Mouse (Mus musculus): ENCODE measurements around the gene Bbs10. TPM values are rescaled to one million over a fixed set of nuclear protein-coding genes. Genes with fewer than 3 reads are reported as not detected.

The Bbs10 gene
- polyA plus RNA-seq, 2 experiments: 0.98 to 1.4 TPM

- Histone ChIP-seq H3K27me3 (ENCODE audit: control insufficient read depth, insufficient read depth, low read length) (no peaks in the 10 kb centered on the region), H3K27ac (no peak overlapping the region), H3K4me1 (replicated peaks; ENCODE audit: control insufficient read depth in 2 of 2, insufficient read depth in 2 of 2, low read length in 1 of 2) (peaks cover 0 to 4% of the 10 kb centered on the region in 2 experiments; a peak in 2 of 4 replicates), H3K9ac (replicated peaks) (no peak overlapping the region), H3K4me2 (ENCODE audit: low read depth) (no peak overlapping the region), H3K9me3 (ENCODE audit: control insufficient read depth, low read length) (no peaks in the 10 kb centered on the region), H3K36me3 (replicated peaks; ENCODE audit: control insufficient read depth, insufficient read depth, low read depth) (peaks cover 4% of the 10 kb centered on the region), H3K4me3 (ENCODE audit: insufficient read depth in 1 of 2, low read depth in 2 of 2, low read length in 2 of 2) (no peak overlapping the region)
- no peak for TF ChIP-seq EP300 (IDR thresholded peaks at IDR 0.05; ENCODE audit: low read depth)
- no peak for TF ChIP-seq CTCF (IDR thresholded peaks at IDR 0.05; ENCODE audit: low read depth)
- no peak for DNase-seq (ENCODE audit: low read depth in 3 of 3, low spot score in 3 of 3)
- 78% methylated on average over 3 of the region's 3 CpGs for WGBS (ENCODE audit: insufficient replicate concordance)
- ATAC-seq (ENCODE audit: insufficient read depth): no peak
Observed at GRCm38 (mm10) chr10:111257358-111257757, 41.1 kb upstream of the Bbs10 start.

- Histone ChIP-seq H3K36me3 (replicated peaks; ENCODE audit: control insufficient read depth, insufficient read depth, low read depth) (peaks cover 4% of the 10 kb centered on the region), H3K27me3 (ENCODE audit: control insufficient read depth, insufficient read depth, low read length) (no peaks in the 10 kb centered on the region), H3K4me1 (replicated peaks; ENCODE audit: control insufficient read depth in 2 of 2, insufficient read depth in 2 of 2, low read length in 1 of 2) (peaks cover 0 to 4% of the 10 kb centered on the region in 2 experiments; a peak in 2 of 4 replicates), H3K27ac (no peak overlapping the region), H3K9me3 (ENCODE audit: control insufficient read depth, low read length) (no peaks in the 10 kb centered on the region), H3K4me2 (ENCODE audit: low read depth) (no peak overlapping the region), H3K4me3 (ENCODE audit: insufficient read depth in 1 of 2, low read depth in 2 of 2, low read length in 2 of 2) (no peak overlapping the region), H3K9ac (replicated peaks) (no peak overlapping the region)
- 66% methylated on average over 3 of the region's 3 CpGs for WGBS (ENCODE audit: insufficient replicate concordance)
- ATAC-seq (ENCODE audit: insufficient read depth): no peak
- DNase-seq (ENCODE audit: low read depth in 3 of 3, low spot score in 3 of 3): no peak
- TF ChIP-seq EP300 (IDR thresholded peaks at IDR 0.05; ENCODE audit: low read depth): no peak
- no peak for TF ChIP-seq CTCF (IDR thresholded peaks at IDR 0.05; ENCODE audit: low read depth)
Observed at GRCm38 (mm10) chr10:111258256-111258655, 40.2 kb upstream of the Bbs10 start.

- H3K4me2 ChIP-seq (ENCODE audit: low read depth): no peak overlapping the region
- H3K4me3 ChIP-seq (ENCODE audit: insufficient read depth in 1 of 2, low read depth in 2 of 2, low read length in 2 of 2): no peak overlapping the region
- H3K4me1 ChIP-seq (replicated peaks; ENCODE audit: control insufficient read depth in 2 of 2, insufficient read depth in 2 of 2, low read length in 1 of 2): no peaks in the 10 kb centered on the region
- ATAC-seq (ENCODE audit: insufficient read depth) (no peak), DNase-seq (ENCODE audit: low read depth in 3 of 3, low spot score in 3 of 3) (no peak)
- no peak overlapping the region for H3K9ac ChIP-seq (replicated peaks)
- peaks cover 28% of the 10 kb centered on the region for H3K36me3 ChIP-seq (replicated peaks; ENCODE audit: control insufficient read depth, insufficient read depth, low read depth)
- no peaks in the 10 kb centered on the region for H3K9me3 ChIP-seq (ENCODE audit: control insufficient read depth, low read length)
- no peak overlapping the region for H3K27ac ChIP-seq
- no peak for TF ChIP-seq CTCF (IDR thresholded peaks at IDR 0.05; ENCODE audit: low read depth)
- no peak for TF ChIP-seq EP300 (IDR thresholded peaks at IDR 0.05; ENCODE audit: low read depth)
- no peaks in the 10 kb centered on the region for H3K27me3 ChIP-seq (ENCODE audit: control insufficient read depth, insufficient read depth, low read length)
- WGBS (ENCODE audit: insufficient replicate concordance): 86% methylated on average over 15 of the region's 15 CpGs
Observed at GRCm38 (mm10) chr10:111271687-111272086, 26.8 kb upstream of the Bbs10 start.

- WGBS (ENCODE audit: insufficient replicate concordance): 70% methylated on average over 11 of the region's 11 CpGs
- Histone ChIP-seq H3K4me2 (ENCODE audit: low read depth) (no peak overlapping the region), H3K9me3 (ENCODE audit: control insufficient read depth, low read length) (no peaks in the 10 kb centered on the region), H3K4me3 (ENCODE audit: insufficient read depth in 1 of 2, low read depth in 2 of 2, low read length in 2 of 2) (no peak overlapping the region), H3K4me1 (replicated peaks; ENCODE audit: control insufficient read depth in 2 of 2, insufficient read depth in 2 of 2, low read length in 1 of 2) (no peaks in the 10 kb centered on the region), H3K9ac (replicated peaks) (no peak overlapping the region), H3K27me3 (ENCODE audit: control insufficient read depth, insufficient read depth, low read length) (no peaks in the 10 kb centered on the region), H3K27ac (no peak overlapping the region), H3K36me3 (replicated peaks; ENCODE audit: control insufficient read depth, insufficient read depth, low read depth) (peaks cover 33% of the 10 kb centered on the region)
- no peak for ATAC-seq (ENCODE audit: insufficient read depth)
- no peak for TF ChIP-seq EP300 (IDR thresholded peaks at IDR 0.05; ENCODE audit: low read depth)
- no peak for TF ChIP-seq CTCF (IDR thresholded peaks at IDR 0.05; ENCODE audit: low read depth)
- no peak for DNase-seq (ENCODE audit: low read depth in 3 of 3, low spot score in 3 of 3)
Observed at GRCm38 (mm10) chr10:111272905-111273304, 25.6 kb upstream of the Bbs10 start.

- Histone ChIP-seq H3K4me2 (ENCODE audit: low read depth) (no peak overlapping the region), H3K4me3 (ENCODE audit: insufficient read depth in 1 of 2, low read depth in 2 of 2, low read length in 2 of 2) (no peak overlapping the region), H3K27me3 (ENCODE audit: control insufficient read depth, insufficient read depth, low read length) (no peaks in the 10 kb centered on the region), H3K9me3 (ENCODE audit: control insufficient read depth, low read length) (no peaks in the 10 kb centered on the region), H3K36me3 (replicated peaks; ENCODE audit: control insufficient read depth, insufficient read depth, low read depth) (peaks cover 33% of the 10 kb centered on the region), H3K4me1 (replicated peaks; ENCODE audit: control insufficient read depth in 2 of 2, insufficient read depth in 2 of 2, low read length in 1 of 2) (no peaks in the 10 kb centered on the region), H3K9ac (replicated peaks) (no peak overlapping the region), H3K27ac (no peak overlapping the region)
- TF ChIP-seq CTCF (IDR thresholded peaks at IDR 0.05; ENCODE audit: low read depth): no peak
- no peak for TF ChIP-seq EP300 (IDR thresholded peaks at IDR 0.05; ENCODE audit: low read depth)
- ATAC-seq (ENCODE audit: insufficient read depth) (no peak), DNase-seq (ENCODE audit: low read depth in 3 of 3, low spot score in 3 of 3) (no peak)
- 76% methylated on average over 5 of the region's 5 CpGs for WGBS (ENCODE audit: insufficient replicate concordance)
Observed at GRCm38 (mm10) chr10:111273463-111274088, 24.9 kb upstream of the Bbs10 start.
